Mouse (Mus musculus): ENCODE results near the gene Prdm1. TPM values are rescaled to one million over a fixed set of nuclear protein-coding genes. Genes with fewer than 3 reads are reported as not detected.

The Prdm1 gene
- polyA plus RNA-seq, 1 experiment from 2014 or later, result 0.67 TPM

- H3K4me1 ChIP-seq, result no peaks in the 10 kb centered on the region
- ATAC-seq (ENCODE audit: extremely low read depth, insufficient number of reproducible peaks, low FRiP score, low TSS enrichment), result no peak
- H3K9ac ChIP-seq, result no peak overlapping the region
- H3K4me2 ChIP-seq, result no peak overlapping the region
- no peaks in the 10 kb centered on the region for H3K9me3 ChIP-seq
- H3K27me3 ChIP-seq (replicated peaks), result peaks cover 6% of the 10 kb centered on the region; the same call in 1 of the 2 replicates
- no peak overlapping the region for H3K4me3 ChIP-seq
- WGBS, result 45% methylated on average over 6 of the region's 6 CpGs
- no peaks in the 10 kb centered on the region for H3K36me3 ChIP-seq
- no peak overlapping the region for H3K27ac ChIP-seq (replicated peaks)
These were observed 93.6 kb downstream of the Prdm1 start for GRCm38 (mm10) chr10:44434702-44435181.

- Histone ChIP-seq H3K4me2 (no peak overlapping the region), H3K4me3 (no peak overlapping the region), H3K27me3 (replicated peaks) (peaks cover 6% of the 10 kb centered on the region; the same call in 1 of the 2 replicates), H3K36me3 (no peaks in the 10 kb centered on the region), H3K4me1 (peaks cover 9% of the 10 kb centered on the region; the same call in 1 of the 2 replicates), H3K9ac (no peak overlapping the region), H3K9me3 (no peaks in the 10 kb centered on the region), H3K27ac (replicated peaks) (no peak overlapping the region)
- ATAC-seq (ENCODE audit: extremely low read depth, insufficient number of reproducible peaks, low FRiP score, low TSS enrichment), result no peak
- 59% methylated on average over 11 of the region's 11 CpGs for WGBS
These were observed 96.1 kb downstream of the Prdm1 start for GRCm38 (mm10) chr10:44432235-44432634.

- peaks cover 9% of the 10 kb centered on the region; the same call in 1 of the 2 replicates for H3K4me1 ChIP-seq
- no peak for ATAC-seq (ENCODE audit: extremely low read depth, insufficient number of reproducible peaks, low FRiP score, low TSS enrichment)
- peaks cover 6% of the 10 kb centered on the region; the same call in 1 of the 2 replicates for H3K27me3 ChIP-seq (replicated peaks)
- no peak overlapping the region for H3K4me3 ChIP-seq
- H3K4me2 ChIP-seq, result no peak overlapping the region
- H3K27ac ChIP-seq (replicated peaks), result no peak overlapping the region
- no peaks in the 10 kb centered on the region for H3K36me3 ChIP-seq
- no peaks in the 10 kb centered on the region for H3K9me3 ChIP-seq
- WGBS, result 86% methylated on average over 4 of the region's 4 CpGs
- H3K9ac ChIP-seq, result no peak overlapping the region
These were observed 96.6 kb downstream of the Prdm1 start for GRCm38 (mm10) chr10:44431689-44432088.

GRCm38 (mm10) chr10:44429177-44429888 lies 99.0 kb downstream of the Prdm1 start:
- H3K9ac ChIP-seq, result no peak overlapping the region
- H3K4me1 ChIP-seq, result peaks cover 9% of the 10 kb centered on the region; the same call in 1 of the 2 replicates
- H3K4me3 ChIP-seq, result no peak overlapping the region
- H3K9me3 ChIP-seq, result no peaks in the 10 kb centered on the region
- peaks cover 6% of the 10 kb centered on the region; the same call in 1 of the 2 replicates for H3K27me3 ChIP-seq (replicated peaks)
- no peaks in the 10 kb centered on the region for H3K36me3 ChIP-seq
- no peak overlapping the region for H3K27ac ChIP-seq (replicated peaks)
- no peak for ATAC-seq (ENCODE audit: extremely low read depth, insufficient number of reproducible peaks, low FRiP score, low TSS enrichment)
- 83% methylated on average over 14 of the region's 14 CpGs for WGBS
- no peak overlapping the region for H3K4me2 ChIP-seq

GRCm38 (mm10) chr10:44427891-44428361 lies 100.4 kb downstream of the Prdm1 start:
- H3K27me3 ChIP-seq (replicated peaks), result no peaks in the 10 kb centered on the region
- 62% methylated on average over 12 of the region's 12 CpGs for WGBS
- H3K4me2 ChIP-seq, result no peak overlapping the region
- no peak overlapping the region for H3K27ac ChIP-seq (replicated peaks)
- no peaks in the 10 kb centered on the region for H3K36me3 ChIP-seq
- H3K9ac ChIP-seq, result no peak overlapping the region
- ATAC-seq (ENCODE audit: extremely low read depth, insufficient number of reproducible peaks, low FRiP score, low TSS enrichment), result no peak
- H3K4me3 ChIP-seq, result no peak overlapping the region
- peaks cover 9% of the 10 kb centered on the region; the same call in 1 of the 2 replicates for H3K4me1 ChIP-seq
- H3K9me3 ChIP-seq, result no peaks in the 10 kb centered on the region

- H3K27ac ChIP-seq (replicated peaks), result no peak overlapping the region
- 80% methylated on average over 11 of the region's 11 CpGs for WGBS
- H3K4me3 ChIP-seq, result no peak overlapping the region
These were observed 100.9 kb downstream of the Prdm1 start for GRCm38 (mm10) chr10:44427426-44427825.

GRCm38 (mm10) chr10:44425013-44425412 lies 103.3 kb downstream of the Prdm1 start:
- Histone ChIP-seq H3K27me3 (replicated peaks) (no peaks in the 10 kb centered on the region), H3K4me3 (no peak overlapping the region), H3K27ac (replicated peaks) (no peak overlapping the region), H3K36me3 (no peaks in the 10 kb centered on the region), H3K4me2 (no peak overlapping the region), H3K9ac (no peak overlapping the region), H3K4me1 (peaks cover 9% of the 10 kb centered on the region; the same call in 1 of the 2 replicates), H3K9me3 (no peaks in the 10 kb centered on the region)
- 66% methylated on average over 6 of the region's 6 CpGs for WGBS
- ATAC-seq (ENCODE audit: extremely low read depth, insufficient number of reproducible peaks, low FRiP score, low TSS enrichment), result no peak

More at GRCm38 (mm10) chr10:44427426-44427825, 100.9 kb downstream of the Prdm1 start:
- Histone ChIP-seq H3K4me2 (0 out of 2 replicates have a peak overlapping the region, but pooled peaks have one; percentile 4), H3K9ac (no peak overlapping the region), H3K9me3 (no peaks in the 10 kb centered on the region), H3K4me1 (peaks cover 9% of the 10 kb centered on the region; the same call in 1 of the 2 replicates), H3K36me3 (no peaks in the 10 kb centered on the region), H3K27me3 (replicated peaks) (no peaks in the 10 kb centered on the region)
- ATAC-seq (ENCODE audit: extremely low read depth, insufficient number of reproducible peaks, low FRiP score, low TSS enrichment), result no peak

- no peaks in the 10 kb centered on the region for H3K36me3 ChIP-seq
- no peaks in the 10 kb centered on the region for H3K27me3 ChIP-seq (replicated peaks)
- 57% methylated on average over 1 of the region's 1 CpGs for WGBS
These were observed 106.4 kb downstream of the Prdm1 start for GRCm38 (mm10) chr10:44421896-44422295.

GRCm38 (mm10) chr10:44420211-44420610 lies 108.1 kb downstream of the Prdm1 start:
- ATAC-seq (ENCODE audit: extremely low read depth, insufficient number of reproducible peaks, low FRiP score, low TSS enrichment), result no peak
- no peaks in the 10 kb centered on the region for H3K36me3 ChIP-seq
- H3K4me1 ChIP-seq, result no peaks in the 10 kb centered on the region; the same call in 1 of the 2 replicates
- no peak overlapping the region for H3K9ac ChIP-seq
- H3K27ac ChIP-seq (replicated peaks), result no peak overlapping the region
- no peak overlapping the region for H3K4me2 ChIP-seq
- H3K4me3 ChIP-seq, result no peak overlapping the region
- H3K9me3 ChIP-seq, result no peaks in the 10 kb centered on the region
- no peaks in the 10 kb centered on the region for H3K27me3 ChIP-seq (replicated peaks)
- 74% methylated on average over 3 of the region's 3 CpGs for WGBS

More at GRCm38 (mm10) chr10:44421896-44422295, 106.4 kb downstream of the Prdm1 start:
- Histone ChIP-seq H3K4me1 (no peaks in the 10 kb centered on the region; the same call in 1 of the 2 replicates), H3K4me2 (no peak overlapping the region), H3K27ac (replicated peaks) (no peak overlapping the region), H3K9me3 (no peaks in the 10 kb centered on the region), H3K9ac (no peak overlapping the region), H3K4me3 (no peak overlapping the region)
- ATAC-seq (ENCODE audit: extremely low read depth, insufficient number of reproducible peaks, low FRiP score, low TSS enrichment), result no peak

GRCm38 (mm10) chr10:44418901-44419300 lies 109.4 kb downstream of the Prdm1 start:
- H3K9me3 ChIP-seq, result no peaks in the 10 kb centered on the region
- no peak overlapping the region for H3K4me3 ChIP-seq
- no peak overlapping the region for H3K9ac ChIP-seq
- H3K36me3 ChIP-seq, result no peaks in the 10 kb centered on the region
- no peak overlapping the region for H3K4me2 ChIP-seq
- 49% methylated on average over 2 of the region's 2 CpGs for WGBS
- H3K27ac ChIP-seq (replicated peaks), result no peak overlapping the region
- ATAC-seq (ENCODE audit: extremely low read depth, insufficient number of reproducible peaks, low FRiP score, low TSS enrichment), result no peak
- no peaks in the 10 kb centered on the region for H3K27me3 ChIP-seq (replicated peaks)
- no peaks in the 10 kb centered on the region; the same call in 1 of the 2 replicates for H3K4me1 ChIP-seq

GRCm38 (mm10) chr10:44415576-44415975 lies 112.7 kb downstream of the Prdm1 start:
- Histone ChIP-seq H3K4me1 (no peaks in the 10 kb centered on the region), H3K4me3 (no peak overlapping the region), H3K9ac (no peak overlapping the region), H3K4me2 (no peak overlapping the region), H3K36me3 (no peaks in the 10 kb centered on the region), H3K9me3 (no peaks in the 10 kb centered on the region), H3K27ac (replicated peaks) (no peak overlapping the region), H3K27me3 (replicated peaks) (no peaks in the 10 kb centered on the region)
- no peak for ATAC-seq (ENCODE audit: extremely low read depth, insufficient number of reproducible peaks, low FRiP score, low TSS enrichment)
- WGBS, result 62% methylated on average over 3 of the region's 3 CpGs

All from heart, embryonic 13.5 days (tissue).